Mouse (Mus musculus) left cerebral cortex, adult 9 months (tissue): ENCODE results near the gene Zmiz1.

Experiments
- DNase-seq, 2 experiments: peaks; one replicate each; pipeline ENCODE4 v3.0.0; 2022; ENCODE audit warnings: low spot score in 2 of 2

Gene Zmiz1

GRCm38 (mm10) chr14:25558479-25558878, 99.5 kb downstream of the Zmiz1 start:
- no peak for DNase-seq

DNA sequence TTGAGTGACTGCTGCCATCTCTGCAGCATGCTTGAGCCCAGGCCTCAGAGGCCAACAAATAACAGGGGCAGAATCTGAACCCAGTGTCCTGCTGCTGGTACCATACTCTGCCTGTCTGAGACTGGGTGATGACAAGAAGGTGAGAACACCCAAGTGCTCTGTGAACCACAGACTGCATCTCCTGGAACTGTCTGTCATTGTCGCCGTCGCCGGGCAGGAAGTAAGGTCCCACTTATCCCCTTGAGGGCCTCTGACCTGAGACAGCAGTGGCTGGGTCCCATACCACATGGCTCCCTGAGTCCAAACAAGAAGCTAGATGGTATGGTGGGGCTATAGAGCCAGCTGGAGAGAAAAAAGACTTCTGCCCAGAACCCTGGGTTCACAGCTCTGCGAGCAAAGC, 100.9 kb downstream of the Zmiz1 start:
- DNase-seq, result no peak

DNA sequence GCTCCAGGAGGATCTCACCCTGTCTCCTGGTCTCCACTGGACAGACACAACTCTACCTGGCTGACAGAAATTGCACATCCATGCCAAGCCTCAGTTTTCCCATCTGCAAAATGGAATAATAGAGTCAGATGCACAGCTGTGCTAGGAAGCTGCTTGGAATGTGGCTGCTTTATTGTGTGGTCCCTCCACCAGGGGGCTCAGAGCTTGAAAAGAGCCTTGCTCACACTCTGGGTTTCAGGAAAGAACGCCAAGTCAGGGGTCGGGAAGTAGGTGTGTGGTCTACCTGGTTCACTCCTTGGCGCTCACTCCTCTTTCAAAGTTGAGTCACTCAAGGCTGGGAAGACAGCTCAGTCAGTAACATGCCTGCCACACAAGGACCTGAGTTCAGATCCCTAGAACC, 101.9 kb downstream of the Zmiz1 start:
- no peak for DNase-seq

DNA sequence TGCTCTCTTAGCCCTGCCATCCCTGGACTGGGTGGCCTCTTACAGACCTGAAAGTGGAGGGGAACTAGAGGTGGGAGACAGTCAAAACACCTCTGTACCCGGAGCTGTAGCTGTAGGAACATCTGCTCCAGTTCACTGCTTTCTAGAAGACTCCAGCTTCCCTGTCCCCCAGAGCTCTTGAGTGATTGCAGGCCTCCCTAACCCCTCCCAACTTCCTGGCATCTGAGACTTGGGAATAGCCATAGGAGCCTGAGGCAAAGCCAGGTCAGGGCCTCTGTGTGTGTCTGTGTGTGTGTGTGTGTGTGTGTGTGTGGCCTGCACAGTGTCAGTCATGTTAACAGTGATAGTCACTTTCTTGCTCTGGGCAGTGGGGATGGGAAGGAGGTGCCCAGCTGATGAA, 102.7 kb downstream of the Zmiz1 start:
- DNase-seq, result no peak

DNA sequence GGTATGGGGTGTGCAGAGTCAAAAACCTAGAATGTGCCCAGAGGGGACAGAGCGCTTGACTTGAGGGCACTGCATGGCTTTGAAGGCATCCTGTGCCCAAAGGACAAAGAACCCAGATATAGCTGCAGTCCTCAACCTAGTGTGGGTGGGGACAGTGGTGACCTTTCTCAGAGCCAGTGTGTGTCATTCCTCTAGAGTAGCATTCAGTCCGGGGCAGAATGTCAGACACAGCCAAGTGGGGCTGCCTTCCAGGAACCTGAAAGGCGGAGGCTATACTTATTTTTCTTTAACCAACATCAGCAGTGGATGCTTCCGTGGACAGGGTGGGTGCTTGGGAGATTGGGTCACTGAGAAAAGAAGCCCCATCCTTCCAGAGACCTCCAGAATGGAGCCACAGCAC, 103.5 kb downstream of the Zmiz1 start:
- no peak for DNase-seq

DNA sequence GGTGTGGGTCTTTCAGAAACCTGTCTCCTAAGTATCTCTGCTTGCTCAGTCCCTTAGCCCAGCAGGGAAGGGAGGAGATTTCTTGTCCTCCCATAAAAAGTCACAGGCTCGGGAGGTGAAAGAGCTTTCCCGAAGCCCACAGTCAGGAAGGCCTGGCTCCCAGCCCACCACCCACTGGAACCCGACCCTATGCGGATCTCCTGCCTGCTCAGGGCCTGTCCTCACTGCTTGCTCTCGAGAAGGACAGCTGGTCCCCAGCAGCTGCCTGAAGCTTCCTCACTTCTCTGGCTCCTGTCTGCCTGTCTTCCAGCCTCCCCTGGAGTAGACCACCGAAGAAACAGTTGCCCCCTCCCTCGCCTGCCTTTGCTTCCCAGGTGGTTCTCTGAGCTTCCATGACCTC, 103.9 kb downstream of the Zmiz1 start:
- no peak for DNase-seq

- no peak for DNase-seq
These were observed 105.6 kb downstream of the Zmiz1 start for GRCm38 (mm10) chr14:25564577-25564976.

GRCm38 (mm10) chr14:25565344-25566088, 106.5 kb downstream of the Zmiz1 start:
- DNase-seq, result peak in 1 of 2 experiments; percentile 91

- DNase-seq, result peak in 1 of 2 experiments; percentile 75
These were observed 108.3 kb downstream of the Zmiz1 start for GRCm38 (mm10) chr14:25567245-25567644.

GRCm38 (mm10) chr14:25567837-25568236, 108.9 kb downstream of the Zmiz1 start:
- DNase-seq, result no peak

DNA sequence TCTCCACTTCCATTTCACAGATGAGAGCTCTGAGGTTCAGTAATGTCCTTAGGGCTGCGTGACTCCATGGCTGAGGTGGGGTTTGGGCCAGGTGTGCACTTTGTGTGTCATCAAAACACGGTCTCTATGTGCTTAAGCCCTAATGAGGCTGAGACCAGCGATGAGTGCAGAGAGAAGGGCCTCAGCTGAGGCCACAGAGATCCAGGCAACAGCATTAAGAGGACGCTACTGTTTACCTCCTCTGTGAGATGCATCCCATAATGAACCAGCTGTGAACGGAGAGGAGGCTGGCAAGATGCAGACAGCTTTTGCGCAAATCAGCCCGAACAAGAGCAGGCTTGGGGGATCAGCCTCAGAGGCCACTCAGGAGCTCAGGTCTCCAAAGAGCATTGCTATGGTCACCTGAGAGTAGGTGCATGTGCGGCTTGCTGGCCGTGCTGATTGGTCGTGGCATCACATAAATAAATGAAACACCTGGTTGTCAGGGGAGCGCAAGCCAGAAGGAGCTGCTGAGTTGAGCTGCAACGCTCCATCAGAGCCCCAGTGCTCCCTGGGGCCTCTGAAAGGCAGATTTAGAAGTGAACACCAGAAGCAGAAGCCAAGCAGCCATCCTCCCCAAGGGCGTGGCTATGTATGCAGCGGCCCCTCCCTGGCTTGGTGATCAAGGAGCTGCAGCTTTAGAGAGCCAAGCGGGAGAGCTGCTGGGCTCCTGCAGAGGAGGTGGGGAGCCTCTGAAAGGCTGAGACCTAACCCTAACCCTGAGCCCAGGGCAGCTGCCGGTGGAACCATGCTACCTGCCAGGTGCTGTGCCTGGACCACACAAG, 115.3 kb downstream of the Zmiz1 start:
- no peak for DNase-seq

- DNase-seq, result no peak
These were observed 117.7 kb downstream of the Zmiz1 start for GRCm38 (mm10) chr14:25576642-25577041.

DNA sequence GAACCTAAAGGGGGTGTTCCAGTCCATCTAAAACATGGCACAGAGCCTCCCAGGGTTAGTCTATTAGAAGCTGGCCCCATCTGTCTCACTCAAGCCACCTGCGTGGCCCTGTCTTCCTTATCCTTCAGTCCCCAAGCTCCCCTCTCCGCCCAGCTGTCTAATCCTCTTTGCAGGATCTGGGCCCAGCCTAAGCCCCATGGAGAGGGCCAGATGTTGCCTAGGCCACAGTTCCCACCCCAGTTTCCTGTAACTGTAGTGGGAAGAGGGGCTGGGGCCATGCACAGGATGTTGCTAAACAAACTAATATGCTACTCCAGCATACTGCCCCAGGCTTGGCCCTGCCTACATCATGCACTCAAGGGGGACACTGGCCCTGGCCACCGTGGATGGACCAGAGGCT, 118.4 kb downstream of the Zmiz1 start:
- DNase-seq, result no peak

- DNase-seq, result no peak
These were observed 120.6 kb downstream of the Zmiz1 start for GRCm38 (mm10) chr14:25579597-25579996.

DNA sequence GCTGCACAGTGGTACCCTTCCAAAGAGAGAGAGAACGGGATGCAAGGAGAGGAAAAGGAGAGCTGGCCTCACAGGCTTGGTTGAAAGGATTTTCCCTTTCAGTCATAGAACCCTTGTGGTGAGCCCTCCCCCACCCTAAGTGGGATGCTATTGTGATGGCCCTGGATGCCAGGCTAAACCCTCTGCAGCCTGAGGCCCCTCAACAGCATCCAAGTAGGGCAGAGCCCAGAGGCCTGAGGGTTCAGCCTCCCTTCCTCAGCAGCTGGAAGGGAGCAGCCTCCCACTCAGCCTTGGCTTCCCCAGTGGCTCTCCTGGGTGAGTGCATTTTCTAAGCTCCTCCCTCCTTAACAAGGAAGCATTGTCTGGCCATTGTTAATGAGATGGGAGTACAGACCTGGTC, 121.4 kb downstream of the Zmiz1 start:
- no peak for DNase-seq

DNA sequence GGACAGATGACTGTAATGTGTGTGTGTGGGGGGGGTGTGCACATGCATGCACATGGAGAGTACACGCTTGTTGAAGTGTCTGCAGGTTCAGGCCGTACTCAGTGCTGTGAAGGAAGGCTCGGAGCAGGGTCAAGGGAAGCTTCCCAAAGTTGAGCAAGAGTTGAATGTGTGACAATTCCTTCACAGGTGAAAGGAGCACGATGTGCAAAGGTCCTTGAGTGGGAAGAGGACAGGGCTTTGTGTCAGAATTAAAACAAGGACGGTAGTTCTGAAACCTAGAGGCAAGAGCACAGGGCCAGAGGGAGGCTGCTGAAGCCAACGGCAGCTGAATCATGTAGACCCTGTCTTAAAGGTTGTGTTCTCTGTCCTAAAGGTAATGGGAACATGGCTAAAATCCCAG, 123.6 kb downstream of the Zmiz1 start:
- no peak for DNase-seq

GRCm38 (mm10) chr14:25583899-25584298, 124.9 kb downstream of the Zmiz1 start:
- DNase-seq, result no peak

DNA sequence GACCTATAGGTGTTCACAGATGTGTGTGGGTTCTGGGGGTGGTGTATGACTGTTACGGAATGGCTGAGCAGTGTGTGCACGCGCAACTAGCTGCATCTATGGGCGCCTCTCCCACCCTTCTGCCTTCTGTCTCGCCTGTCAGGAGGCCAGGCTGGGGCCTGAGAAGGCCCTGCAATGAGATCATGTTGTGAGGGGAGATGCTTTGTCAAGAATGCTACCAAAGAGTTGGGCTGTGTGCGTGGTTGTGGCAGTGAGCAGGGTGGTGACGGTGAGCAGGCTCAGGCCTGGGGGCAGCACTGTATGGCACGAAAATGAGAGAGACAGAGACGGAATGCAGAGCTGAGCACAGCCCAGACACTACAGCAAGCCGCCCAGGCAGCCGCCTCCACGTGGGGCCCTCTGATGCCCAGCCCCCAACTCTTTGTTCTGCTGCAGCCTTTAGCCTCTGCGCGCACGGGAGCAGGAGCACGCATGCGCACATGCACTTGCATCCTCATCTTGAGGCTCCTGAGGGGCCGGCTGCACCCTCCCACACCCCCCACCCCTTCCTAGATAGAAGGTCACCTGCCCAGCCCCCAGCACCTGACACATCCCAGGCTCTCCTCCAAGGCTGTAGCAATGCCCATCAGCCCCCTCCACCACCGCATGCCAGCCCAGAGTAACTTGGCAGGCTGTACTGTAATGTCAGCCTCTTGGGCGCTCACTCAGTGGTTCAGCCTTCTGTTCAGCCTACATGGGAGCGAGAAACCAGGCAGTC, 126.7 kb downstream of the Zmiz1 start:
- DNase-seq, result peak in 1 of 2 experiments; percentile 71

- no peak for DNase-seq
These were observed 128.0 kb downstream of the Zmiz1 start for GRCm38 (mm10) chr14:25586846-25587486.

DNA sequence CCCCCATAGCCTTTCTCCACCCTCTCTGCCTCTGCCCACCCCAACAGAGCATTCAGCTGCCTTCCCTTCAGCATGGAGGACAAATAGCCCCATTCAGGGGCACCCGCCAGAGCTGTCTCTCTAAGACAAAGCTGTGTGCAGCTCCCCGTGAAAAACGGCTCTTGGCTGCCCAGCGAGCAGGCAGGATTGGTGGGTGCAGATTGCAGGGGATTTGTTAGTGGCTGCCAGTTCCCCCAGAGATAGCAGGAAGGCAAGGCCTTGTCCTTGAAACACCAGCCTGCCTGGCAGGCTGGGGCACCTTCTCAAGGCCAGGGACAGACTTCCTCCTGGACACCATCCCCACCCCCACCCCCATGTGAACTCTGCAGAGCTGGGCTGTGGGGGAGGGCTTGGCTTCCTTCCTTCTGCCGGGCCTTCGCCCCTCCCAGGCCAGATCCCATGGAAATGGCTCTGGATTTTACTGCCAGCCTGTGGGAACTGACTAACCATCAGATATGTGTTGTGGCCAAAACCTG, 128.6 kb downstream of the Zmiz1 start:
- DNase-seq, result no peak

- no peak for DNase-seq
These were observed 129.2 kb downstream of the Zmiz1 start for GRCm38 (mm10) chr14:25588156-25588555.
